Mouse (Mus musculus) cerebellum, adult 2 months (tissue): ENCODE measurements at regions not wholly inside any gene's neighbourhood (a gene's known extent, or its start where the extent isn't known, plus 50 kb on each side); places are given as distances from the start of the nearest gene placed in this dataset.

Experiments used
- CTCF ChIP-seq: fragments of 200-500 bp; IDR thresholded peaks from 2 replicates; pipeline ENCODE4 v1.5.1; 2011; ENCODE audit warnings: low read depth, mild to moderate bottlenecking, control low read depth, low read length, moderate library complexity, borderline replicate concordance; ENCODE audit not compliant: insufficient read depth
- POLR2A ChIP-seq: fragments of 200-500 bp; IDR thresholded peaks from 2 replicates; pipeline ENCODE4 v1.6.1; 2011; ENCODE audit warnings: low read length, control low read depth, borderline replicate concordance; ENCODE audit not compliant: insufficient read depth

DNA sequence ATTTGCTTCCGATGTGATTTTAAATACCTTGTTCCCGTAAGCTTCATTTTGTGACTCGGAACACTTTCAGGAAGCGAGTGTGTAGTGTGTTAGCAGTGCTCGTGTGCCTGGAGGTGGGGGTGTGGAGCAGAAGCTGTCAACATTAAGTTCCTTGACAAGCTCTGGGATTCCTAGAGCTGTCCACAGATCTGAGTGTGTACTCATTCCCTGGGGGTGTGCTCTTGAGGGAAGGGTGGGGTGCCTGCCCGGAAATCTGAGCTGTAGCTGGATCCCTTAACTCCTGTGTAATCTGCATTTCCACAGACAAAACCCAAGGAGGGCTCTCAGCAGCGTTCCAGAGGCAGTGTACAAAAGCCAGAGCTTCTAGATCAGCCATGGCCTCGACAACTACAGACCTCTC lies 335.8 kb downstream of the Etnk1 start:
- TF ChIP-seq CTCF (no peak), POLR2A (no peak)
